Mouse (Mus musculus): ENCODE measurements around the gene Pramef12. TPM values are rescaled to one million over a fixed set of nuclear protein-coding genes. Genes with fewer than 3 reads are reported as not detected.

Pramef12 gene
- polyA plus RNA-seq, 1 experiment: 36.0 TPM

- Histone ChIP-seq H3K9ac (ENCODE audit: low read depth, poor library complexity, severe bottlenecking) (no peak overlapping the region), H3K27me3 (ENCODE audit: control insufficient read depth, insufficient read depth, low read length, poor library complexity, severe bottlenecking) (no peaks in the 10 kb centered on the region), H3K4me3 (ENCODE audit: low read depth, low read length) (no peak overlapping the region), H3K27ac (ENCODE audit: insufficient read depth, low read length) (no peak overlapping the region), H3K9me3 (replicated peaks; ENCODE audit: control insufficient read depth, insufficient read depth, low read length, poor library complexity, severe bottlenecking) (no peaks in the 10 kb centered on the region), H3K36me3 (ENCODE audit: control insufficient read depth, insufficient read depth, low read length, poor library complexity, severe bottlenecking) (no peaks in the 10 kb centered on the region), H3K4me1 (ENCODE audit: control insufficient read depth, insufficient read depth, low read length) (no peaks in the 10 kb centered on the region)
- TF ChIP-seq POLR2A (IDR thresholded peaks at IDR 0.05; ENCODE audit: insufficient read depth, low read length): no peak
- TF ChIP-seq CTCF (IDR thresholded peaks at IDR 0.05; ENCODE audit: low read depth, low read length): no peak
- no peak for TF ChIP-seq EP300 (IDR thresholded peaks at IDR 0.05; ENCODE audit: insufficient read depth, low read depth, low read length)
Measured at GRCm38 (mm10) chr4:144433216-144433615, 25.0 kb upstream of the Pramef12 start.

- Histone ChIP-seq H3K27me3 (ENCODE audit: control insufficient read depth, insufficient read depth, low read length, poor library complexity, severe bottlenecking) (no peaks in the 10 kb centered on the region), H3K9ac (ENCODE audit: low read depth, poor library complexity, severe bottlenecking) (no peak overlapping the region), H3K4me1 (ENCODE audit: control insufficient read depth, insufficient read depth, low read length) (no peaks in the 10 kb centered on the region), H3K4me3 (ENCODE audit: low read depth, low read length) (no peak overlapping the region), H3K27ac (ENCODE audit: insufficient read depth, low read length) (no peak overlapping the region), H3K36me3 (ENCODE audit: control insufficient read depth, insufficient read depth, low read length, poor library complexity, severe bottlenecking) (no peaks in the 10 kb centered on the region), H3K9me3 (replicated peaks; ENCODE audit: control insufficient read depth, insufficient read depth, low read length, poor library complexity, severe bottlenecking) (no peaks in the 10 kb centered on the region)
- TF ChIP-seq CTCF (IDR thresholded peaks at IDR 0.05; ENCODE audit: low read depth, low read length) (no peak), EP300 (IDR thresholded peaks at IDR 0.05; ENCODE audit: insufficient read depth, low read depth, low read length) (no peak), POLR2A (IDR thresholded peaks at IDR 0.05; ENCODE audit: insufficient read depth, low read length) (no peak)
Measured at GRCm38 (mm10) chr4:144430723-144431122, 22.5 kb upstream of the Pramef12 start.

GRCm38 (mm10) chr4:144428868-144429267, 20.6 kb upstream of the Pramef12 start:
- no peaks in the 10 kb centered on the region for H3K4me1 ChIP-seq (ENCODE audit: control insufficient read depth, insufficient read depth, low read length)
- H3K27me3 ChIP-seq (ENCODE audit: control insufficient read depth, insufficient read depth, low read length, poor library complexity, severe bottlenecking): no peaks in the 10 kb centered on the region
- TF ChIP-seq POLR2A (IDR thresholded peaks at IDR 0.05; ENCODE audit: insufficient read depth, low read length) (no peak), EP300 (IDR thresholded peaks at IDR 0.05; ENCODE audit: insufficient read depth, low read depth, low read length) (no peak), CTCF (IDR thresholded peaks at IDR 0.05; ENCODE audit: low read depth, low read length) (peak; percentile 24)
- no peak overlapping the region for H3K27ac ChIP-seq (ENCODE audit: insufficient read depth, low read length)
- no peak overlapping the region for H3K9ac ChIP-seq (ENCODE audit: low read depth, poor library complexity, severe bottlenecking)
- H3K4me3 ChIP-seq (ENCODE audit: low read depth, low read length): no peak overlapping the region
- no peaks in the 10 kb centered on the region for H3K36me3 ChIP-seq (ENCODE audit: control insufficient read depth, insufficient read depth, low read length, poor library complexity, severe bottlenecking)
- no peaks in the 10 kb centered on the region for H3K9me3 ChIP-seq (replicated peaks; ENCODE audit: control insufficient read depth, insufficient read depth, low read length, poor library complexity, severe bottlenecking)

- H3K9me3 ChIP-seq (replicated peaks; ENCODE audit: control insufficient read depth, insufficient read depth, low read length, poor library complexity, severe bottlenecking): no peaks in the 10 kb centered on the region
- H3K36me3 ChIP-seq (ENCODE audit: control insufficient read depth, insufficient read depth, low read length, poor library complexity, severe bottlenecking): no peaks in the 10 kb centered on the region
- H3K4me3 ChIP-seq (ENCODE audit: low read depth, low read length): no peak overlapping the region
- no peaks in the 10 kb centered on the region for H3K27me3 ChIP-seq (ENCODE audit: control insufficient read depth, insufficient read depth, low read length, poor library complexity, severe bottlenecking)
- H3K27ac ChIP-seq (ENCODE audit: insufficient read depth, low read length): no peak overlapping the region
- TF ChIP-seq EP300 (IDR thresholded peaks at IDR 0.05; ENCODE audit: insufficient read depth, low read depth, low read length): no peak
- no peak for TF ChIP-seq CTCF (IDR thresholded peaks at IDR 0.05; ENCODE audit: low read depth, low read length)
- no peak for TF ChIP-seq POLR2A (IDR thresholded peaks at IDR 0.05; ENCODE audit: insufficient read depth, low read length)
- H3K4me1 ChIP-seq (ENCODE audit: control insufficient read depth, insufficient read depth, low read length): no peaks in the 10 kb centered on the region
- H3K9ac ChIP-seq (ENCODE audit: low read depth, poor library complexity, severe bottlenecking): no peak overlapping the region
Measured at GRCm38 (mm10) chr4:144424590-144424989, 16.3 kb upstream of the Pramef12 start.

- no peak overlapping the region for H3K9ac ChIP-seq (ENCODE audit: low read depth, poor library complexity, severe bottlenecking)
- TF ChIP-seq EP300 (IDR thresholded peaks at IDR 0.05; ENCODE audit: insufficient read depth, low read depth, low read length): no peak
- TF ChIP-seq POLR2A (IDR thresholded peaks at IDR 0.05; ENCODE audit: insufficient read depth, low read length): no peak
- TF ChIP-seq CTCF (IDR thresholded peaks at IDR 0.05; ENCODE audit: low read depth, low read length): peak; percentile 57
- H3K4me3 ChIP-seq (ENCODE audit: low read depth, low read length): no peak overlapping the region
- H3K9me3 ChIP-seq (replicated peaks; ENCODE audit: control insufficient read depth, insufficient read depth, low read length, poor library complexity, severe bottlenecking): no peaks in the 10 kb centered on the region
- no peaks in the 10 kb centered on the region for H3K36me3 ChIP-seq (ENCODE audit: control insufficient read depth, insufficient read depth, low read length, poor library complexity, severe bottlenecking)
- no peak overlapping the region for H3K27ac ChIP-seq (ENCODE audit: insufficient read depth, low read length)
- H3K27me3 ChIP-seq (ENCODE audit: control insufficient read depth, insufficient read depth, low read length, poor library complexity, severe bottlenecking): no peaks in the 10 kb centered on the region
- no peaks in the 10 kb centered on the region for H3K4me1 ChIP-seq (ENCODE audit: control insufficient read depth, insufficient read depth, low read length)
Measured at GRCm38 (mm10) chr4:144420644-144421043, 12.4 kb upstream of the Pramef12 start.

- Histone ChIP-seq H3K27me3 (ENCODE audit: control insufficient read depth, insufficient read depth, low read length, poor library complexity, severe bottlenecking) (no peaks in the 10 kb centered on the region), H3K4me3 (ENCODE audit: low read depth, low read length) (no peak overlapping the region), H3K9ac (ENCODE audit: low read depth, poor library complexity, severe bottlenecking) (no peak overlapping the region), H3K4me1 (ENCODE audit: control insufficient read depth, insufficient read depth, low read length) (no peaks in the 10 kb centered on the region), H3K27ac (ENCODE audit: insufficient read depth, low read length) (no peak overlapping the region), H3K36me3 (ENCODE audit: control insufficient read depth, insufficient read depth, low read length, poor library complexity, severe bottlenecking) (no peaks in the 10 kb centered on the region), H3K9me3 (replicated peaks; ENCODE audit: control insufficient read depth, insufficient read depth, low read length, poor library complexity, severe bottlenecking) (no peaks in the 10 kb centered on the region)
- TF ChIP-seq EP300 (IDR thresholded peaks at IDR 0.05; ENCODE audit: insufficient read depth, low read depth, low read length) (no peak), POLR2A (IDR thresholded peaks at IDR 0.05; ENCODE audit: insufficient read depth, low read length) (no peak), CTCF (IDR thresholded peaks at IDR 0.05; ENCODE audit: low read depth, low read length) (no peak)
Measured at GRCm38 (mm10) chr4:144406261-144406660, 2.0 kb downstream of the Pramef12 start.

Measured in ES-Bruce4 (cell line).